Mouse (Mus musculus): Measurements from ENCODE around the gene Prima1.

DNA sequence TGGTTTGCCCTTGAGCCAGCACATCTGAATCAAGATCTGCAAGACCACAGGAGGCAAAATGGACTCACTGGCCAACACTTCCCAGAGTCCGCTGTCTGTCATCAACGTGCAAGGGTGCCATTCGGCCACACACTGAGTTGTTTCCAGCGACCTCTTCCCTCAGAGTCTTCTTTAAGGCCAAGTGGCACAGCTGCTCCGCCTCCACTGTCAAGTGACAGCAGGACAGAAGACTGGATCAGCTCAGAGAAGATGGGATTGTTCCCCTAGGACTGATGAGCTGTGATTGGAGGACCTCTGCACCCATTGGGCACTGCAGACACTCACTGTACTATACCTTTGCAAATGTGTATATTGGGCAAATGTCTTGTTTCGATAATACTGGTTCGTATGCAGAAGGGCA lies 54.9 kb downstream of the Prima1 start:
- TF ChIP-seq CTCF (IDR thresholded peaks at IDR 0.05) (no peak), EP300 (IDR thresholded peaks at IDR 0.05) (no peak)

Measured in lung, postnatal 0 days (tissue).